Mouse (Mus musculus) common myeloid progenitor, adult 5-6 weeks (primary cell): ENCODE data around the gene B4galt5. TPM values are rescaled to one million over a fixed set of nuclear protein-coding genes. Genes with fewer than 3 reads are reported as not detected.

Experiments used
- ATAC-seq: replicated peaks from 2 replicates; pipeline ENCODE4 v1.8.0; 2016; ENCODE audit warnings: low read depth, mild to moderate bottlenecking, moderate TSS enrichment, inconsistent platforms; ENCODE audit not compliant: poor library complexity, severe bottlenecking
- total RNA-seq: library from RNA; stranded (forward); fragments of 200-1000, 187-1606 nt; gene quantifications from 2 replicates; pipeline ENCODE4 v1.2.3, GENCODE M21; 2017

B4galt5 gene
- total RNA-seq, 1 experiment from 2014 or later, result 5.8 TPM

DNA sequence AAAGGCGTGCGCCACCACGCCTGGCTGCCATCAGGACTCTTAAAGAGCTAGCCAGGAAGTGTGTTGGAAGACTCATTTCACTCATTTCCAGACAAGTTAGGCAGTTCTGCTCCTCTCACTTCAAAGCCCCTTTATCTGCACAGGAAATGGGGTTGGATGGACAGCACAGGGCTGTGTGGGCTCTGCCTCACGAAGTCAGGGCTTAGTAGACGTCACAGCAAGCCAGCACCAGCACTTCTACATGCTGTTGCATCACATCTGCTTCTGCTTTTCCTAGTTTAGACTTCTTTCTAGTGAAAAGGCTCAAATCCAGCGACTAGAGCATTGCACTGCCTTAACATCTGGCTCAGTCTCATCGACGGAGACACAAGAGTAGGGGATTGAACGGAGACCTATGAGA, 13.9 kb downstream of the B4galt5 start:
- ATAC-seq, result peak; percentile 96

DNA sequence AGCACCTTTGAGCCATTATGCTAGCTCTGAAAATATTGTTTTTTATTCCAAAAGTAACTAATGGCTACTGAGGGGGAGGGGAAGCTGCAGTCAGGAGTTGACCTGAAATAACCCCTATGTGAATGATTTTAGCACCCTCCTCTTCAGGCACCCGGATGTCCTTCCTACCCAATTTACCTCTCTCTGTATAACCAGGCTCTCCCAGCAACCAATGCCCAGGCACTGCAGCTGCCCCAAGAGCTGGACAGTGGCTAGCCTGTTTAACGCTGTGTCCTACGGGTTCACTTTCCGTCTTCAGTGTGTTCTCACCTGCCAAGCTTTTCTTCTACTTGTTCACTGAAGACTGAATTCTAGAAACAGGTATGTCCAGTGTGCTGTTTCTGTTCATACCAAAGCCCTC, 14.7 kb downstream of the B4galt5 start:
- no peak for ATAC-seq

DNA sequence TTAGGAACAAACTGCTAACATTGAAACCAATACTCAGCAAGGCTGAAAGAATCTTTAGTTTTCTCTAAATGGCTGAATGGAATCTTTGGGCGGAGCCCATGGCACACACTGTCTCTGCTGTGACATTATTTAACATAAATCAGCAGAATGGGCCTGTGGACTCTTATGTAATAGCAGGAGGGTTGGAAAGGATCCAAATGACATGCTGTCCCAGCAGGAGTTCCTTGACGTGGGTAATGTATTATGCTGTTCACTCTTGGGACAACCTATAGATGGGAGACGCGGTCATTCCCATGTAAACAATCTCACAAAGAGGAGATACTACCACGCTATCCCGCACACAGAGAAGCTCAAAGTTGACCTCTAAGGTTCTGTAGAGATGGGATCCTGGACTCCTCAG, 15.5 kb downstream of the B4galt5 start:
- ATAC-seq, result no peak

DNA sequence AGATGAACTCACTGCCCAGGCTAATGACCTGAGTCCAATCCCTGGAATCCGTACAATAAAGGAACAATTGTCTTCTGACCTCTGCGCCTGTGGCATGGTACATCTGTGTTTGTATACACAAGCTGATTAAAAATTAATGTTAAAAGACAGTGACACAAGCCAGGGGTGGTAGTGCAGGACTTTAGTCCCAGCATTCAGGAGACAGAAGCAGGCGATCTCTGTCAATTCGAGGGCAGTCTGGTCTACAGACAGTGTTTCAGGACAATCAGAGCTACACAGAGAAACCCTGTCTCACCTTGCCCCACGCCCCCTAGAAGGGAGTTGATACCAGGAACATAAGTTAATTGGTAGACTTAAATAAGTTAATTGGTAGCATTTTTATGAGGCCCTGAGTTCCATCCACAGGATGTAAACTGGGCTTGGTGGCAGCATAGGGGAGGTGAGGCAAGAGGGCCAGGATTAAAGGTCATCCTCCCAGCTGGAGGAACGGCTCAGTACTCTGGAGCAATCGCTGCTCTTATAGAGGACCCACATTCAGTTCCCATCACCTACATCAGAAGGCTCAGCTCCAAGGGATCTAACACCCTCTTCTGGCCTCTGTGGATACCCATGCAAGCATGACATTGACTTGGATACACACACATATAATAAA, 16.5 kb downstream of the B4galt5 start:
- ATAC-seq, result no peak

DNA sequence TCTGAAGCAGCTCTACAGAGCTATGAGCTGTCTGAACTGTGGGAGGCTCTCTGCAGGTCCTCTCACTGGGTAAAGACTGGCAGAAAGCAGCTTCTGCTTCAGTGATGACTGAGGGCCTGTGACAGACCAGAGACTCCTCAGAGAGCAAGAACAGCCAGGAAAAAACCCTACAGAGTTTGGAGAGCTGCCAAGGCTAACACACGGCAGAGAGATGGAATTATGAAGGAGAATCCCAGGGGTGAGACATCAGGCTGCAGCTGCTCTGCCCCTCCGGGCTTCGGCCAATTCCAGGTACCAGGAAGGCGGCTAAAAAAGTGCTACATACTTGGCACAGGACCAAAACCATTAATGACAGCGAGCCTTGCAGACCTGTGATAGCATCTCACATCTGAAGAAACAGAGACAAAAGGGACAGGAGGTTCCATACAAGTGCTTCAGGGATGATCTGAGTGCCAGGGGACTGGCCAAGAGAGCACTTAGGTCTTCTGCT, 17.5 kb downstream of the B4galt5 start:
- no peak for ATAC-seq

DNA sequence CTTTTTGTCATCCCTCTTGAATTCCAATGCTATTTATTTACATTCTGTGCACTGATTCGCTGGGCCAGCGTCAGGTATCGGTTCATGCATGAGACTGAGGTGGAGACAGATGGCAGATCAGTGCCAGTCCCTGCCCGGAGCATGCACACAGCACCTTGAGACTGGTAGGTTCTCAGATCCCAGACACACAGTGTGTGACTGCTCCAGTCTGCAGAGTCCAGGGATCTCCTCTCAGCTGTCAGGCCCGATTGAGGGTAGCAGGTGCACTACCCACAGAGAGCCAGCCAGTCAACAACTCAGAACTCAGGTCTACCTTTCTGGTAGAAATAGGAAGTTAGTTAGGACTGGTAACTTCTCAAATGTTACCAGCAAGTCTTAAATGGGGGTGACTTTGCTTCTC, 18.4 kb downstream of the B4galt5 start:
- no peak for ATAC-seq

DNA sequence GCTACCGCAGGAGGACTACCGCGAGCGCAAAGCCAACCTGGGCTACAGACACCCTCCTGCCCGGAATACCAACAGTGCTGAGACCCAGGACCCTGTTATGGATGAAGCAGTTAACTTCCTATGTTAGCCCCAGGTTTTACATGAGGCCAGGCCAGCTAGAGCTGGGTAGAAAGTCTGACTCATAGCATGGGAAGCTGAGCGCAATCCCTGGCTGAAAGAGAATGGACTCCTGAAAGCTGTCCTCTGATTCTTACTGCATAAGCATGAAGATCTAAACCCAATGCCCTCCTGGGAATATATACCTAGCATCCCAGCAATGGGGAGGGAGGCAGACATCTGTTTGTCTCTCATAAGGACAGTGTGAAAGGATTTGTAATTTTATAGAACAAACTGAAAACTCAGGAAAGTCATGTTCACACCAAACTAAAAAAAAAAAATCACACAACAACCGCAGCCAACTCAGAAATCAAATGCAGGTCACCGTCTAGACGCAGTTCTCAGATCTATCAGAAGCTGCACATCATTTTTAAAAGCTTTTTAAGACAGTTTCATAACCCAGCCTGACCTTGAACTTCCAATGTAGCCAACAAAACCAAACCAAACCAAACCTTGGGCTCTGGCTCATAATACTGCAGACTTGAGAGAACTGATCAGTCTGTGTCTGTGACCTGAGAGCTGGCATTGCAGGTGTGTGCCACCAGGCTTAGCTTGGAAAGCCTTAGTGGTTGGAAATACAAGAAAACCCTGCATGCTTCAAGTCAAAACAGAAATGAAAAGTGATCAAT, 19.3 kb downstream of the B4galt5 start:
- ATAC-seq, result no peak

DNA sequence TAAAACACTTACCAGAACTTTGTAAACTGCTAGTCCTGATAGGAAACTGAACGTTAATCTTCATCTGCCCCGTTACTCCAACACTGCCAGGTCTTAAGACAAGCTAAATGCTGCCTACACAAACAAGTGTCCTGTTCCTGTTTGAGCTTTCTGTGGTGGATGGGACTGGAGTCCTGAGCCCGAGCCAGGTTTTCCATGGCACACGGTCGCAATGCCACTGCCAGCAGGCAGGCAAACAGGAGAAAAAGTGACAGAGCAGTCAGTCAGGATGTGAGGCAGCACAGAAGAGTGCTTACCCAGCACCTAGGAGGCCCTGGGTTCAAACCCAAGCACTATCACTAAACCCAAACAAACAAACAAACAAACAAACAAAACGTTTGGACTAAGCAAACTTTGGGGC, 20.6 kb downstream of the B4galt5 start:
- ATAC-seq, result no peak

DNA sequence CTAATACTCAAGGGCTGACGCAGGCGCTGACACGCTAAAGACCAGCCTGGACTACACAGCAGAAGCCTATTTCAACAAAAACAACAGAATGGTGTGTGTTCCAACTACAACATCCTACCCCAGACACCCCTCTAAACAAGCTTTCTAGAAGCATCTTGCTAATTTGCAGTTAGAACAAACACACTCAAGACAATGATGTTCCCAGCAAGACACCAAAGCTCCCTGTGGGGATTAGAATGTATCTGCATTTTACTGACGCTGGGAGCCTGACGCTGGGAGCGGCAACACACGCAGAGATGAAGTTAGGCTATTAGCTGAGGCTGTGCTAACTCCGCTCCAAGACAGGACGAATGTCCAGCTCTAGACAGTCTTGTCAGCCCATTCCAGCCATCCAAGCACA, 22.4 kb downstream of the B4galt5 start:
- ATAC-seq, result no peak

DNA sequence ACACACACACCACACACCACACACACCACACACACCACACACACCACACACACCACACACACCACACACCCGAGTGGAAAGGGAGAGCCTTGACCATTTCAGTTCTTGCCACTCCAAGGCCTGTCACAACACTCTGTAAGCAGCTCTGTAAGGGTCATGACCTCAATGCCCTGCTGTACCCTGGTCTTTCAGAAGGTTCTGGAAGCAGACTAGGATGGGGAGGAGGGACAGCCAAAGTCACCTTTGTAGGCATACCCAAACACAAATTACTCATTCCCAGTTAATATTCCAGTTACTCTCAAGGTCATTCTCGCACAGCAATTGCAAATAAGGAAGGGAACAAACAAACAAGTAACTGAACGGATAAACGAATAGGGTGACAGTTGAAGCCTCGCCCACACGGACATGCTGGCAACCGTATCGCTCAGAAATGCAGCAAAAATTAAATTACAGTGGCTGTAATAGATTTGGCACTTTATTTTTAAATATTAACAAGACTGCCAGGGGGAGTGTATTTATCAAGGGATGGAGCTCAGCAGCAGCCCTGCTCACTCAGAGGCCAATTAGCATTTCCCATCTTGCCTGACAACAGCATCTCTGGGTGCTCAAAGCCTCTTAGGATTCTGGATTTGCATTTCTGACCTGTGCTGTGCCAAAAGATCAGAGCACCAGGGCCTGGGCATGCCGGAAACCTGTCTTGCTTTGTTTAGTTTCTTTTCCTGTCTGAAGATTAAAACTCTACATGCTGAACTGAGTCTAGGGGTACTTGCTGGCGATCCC, 24.6 kb downstream of the B4galt5 start:
- ATAC-seq, result no peak

DNA sequence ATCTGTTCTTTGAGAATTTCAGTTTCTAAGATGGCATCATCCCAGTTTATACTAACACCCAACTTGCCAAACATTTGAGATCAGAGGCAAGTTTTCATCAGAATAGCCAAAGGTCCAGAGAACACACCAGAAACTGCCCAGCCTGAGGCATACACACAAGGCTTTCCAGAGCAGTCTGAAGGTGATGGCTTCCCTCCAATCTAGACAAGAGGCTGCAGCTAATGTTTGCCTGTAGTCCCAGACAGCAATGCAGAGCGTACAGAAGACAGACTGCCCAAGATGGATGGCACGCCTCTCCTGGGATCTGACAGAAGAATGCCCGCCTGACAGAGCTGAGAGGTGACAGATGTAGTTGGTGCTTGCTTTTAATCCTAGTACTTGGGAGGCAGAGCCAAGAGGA, 25.9 kb downstream of the B4galt5 start:
- no peak for ATAC-seq

DNA sequence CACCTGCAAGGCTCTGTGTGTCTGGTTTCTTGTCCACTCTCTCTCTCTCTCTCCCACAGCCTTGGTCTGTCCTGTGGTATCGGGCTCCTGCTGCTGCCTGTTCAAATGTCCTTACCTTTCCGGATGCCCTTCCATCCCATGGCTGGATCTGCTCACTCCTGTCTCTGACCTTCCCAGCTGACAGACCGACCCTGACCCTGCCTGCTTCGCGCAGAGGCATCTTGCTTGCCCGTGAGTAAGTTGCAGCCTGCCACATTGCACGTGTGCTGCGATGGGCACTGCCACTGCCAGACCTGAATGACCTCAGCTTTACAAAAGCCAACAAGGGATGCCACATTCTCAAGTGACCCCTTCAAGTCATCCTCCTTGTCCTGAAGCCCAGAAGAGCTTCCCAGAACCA, 27.6 kb downstream of the B4galt5 start:
- no peak for ATAC-seq

DNA sequence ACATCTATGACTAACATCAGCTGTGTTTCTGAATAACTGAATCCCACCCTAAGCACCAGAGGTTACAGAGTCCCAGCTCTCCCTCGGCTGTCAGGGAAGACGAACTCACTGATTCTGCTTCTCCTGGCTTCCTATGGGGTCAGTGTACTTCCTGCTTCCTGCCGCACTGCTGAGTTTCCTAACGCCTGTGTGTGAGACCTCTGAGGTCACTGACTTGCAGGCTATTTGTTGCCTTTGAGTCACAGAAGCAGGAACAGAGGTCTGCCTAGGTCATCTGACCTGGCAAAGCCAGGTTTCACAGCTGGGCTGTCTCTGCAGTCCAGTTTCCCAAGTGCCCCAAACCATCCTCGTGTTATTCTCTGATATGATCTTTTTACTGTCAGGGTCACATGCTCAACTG, 30.0 kb downstream of the B4galt5 start:
- ATAC-seq, result peak; percentile 88

DNA sequence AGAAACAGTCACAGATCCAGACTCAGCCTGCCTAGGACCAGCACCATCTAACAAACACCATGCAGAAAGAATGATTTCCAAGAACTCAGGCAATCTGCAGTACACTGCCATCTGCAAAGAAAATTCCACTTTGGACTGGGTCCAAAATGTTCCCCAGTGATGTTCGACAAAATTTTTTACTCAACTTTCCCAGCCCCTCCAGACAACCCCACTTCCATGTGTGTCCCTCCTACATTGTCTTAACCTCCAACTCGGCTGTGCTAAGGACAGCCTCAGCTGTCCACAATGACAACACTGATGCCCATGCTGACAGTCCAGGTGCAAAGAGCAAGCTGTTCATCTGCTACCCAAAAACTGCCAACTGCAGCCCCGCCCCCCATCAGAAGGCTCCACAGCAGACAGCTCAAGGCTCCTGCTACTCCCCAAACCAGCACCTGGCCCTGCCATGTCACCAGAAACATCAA, 32.2 kb downstream of the B4galt5 start:
- ATAC-seq, result no peak

DNA sequence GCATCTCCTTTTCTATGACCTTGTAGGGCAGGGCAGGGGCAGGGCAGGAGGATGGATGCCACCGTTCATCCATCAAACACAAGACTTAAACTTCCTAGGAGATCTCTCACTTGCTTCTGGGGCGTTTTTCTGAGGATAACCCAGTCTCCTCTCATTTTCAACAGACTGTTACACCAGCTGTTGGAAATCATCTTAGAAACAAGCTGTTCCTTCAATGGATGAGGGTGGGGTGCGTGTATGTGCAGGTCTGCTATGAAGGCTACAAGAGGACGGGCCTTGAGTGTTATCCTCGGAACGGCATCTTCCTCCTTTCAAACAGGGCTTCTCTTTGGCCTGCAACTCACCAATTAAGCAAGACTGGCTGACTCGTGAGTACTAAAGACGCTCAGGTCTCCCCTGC, 34.5 kb downstream of the B4galt5 start:
- ATAC-seq, result no peak

DNA sequence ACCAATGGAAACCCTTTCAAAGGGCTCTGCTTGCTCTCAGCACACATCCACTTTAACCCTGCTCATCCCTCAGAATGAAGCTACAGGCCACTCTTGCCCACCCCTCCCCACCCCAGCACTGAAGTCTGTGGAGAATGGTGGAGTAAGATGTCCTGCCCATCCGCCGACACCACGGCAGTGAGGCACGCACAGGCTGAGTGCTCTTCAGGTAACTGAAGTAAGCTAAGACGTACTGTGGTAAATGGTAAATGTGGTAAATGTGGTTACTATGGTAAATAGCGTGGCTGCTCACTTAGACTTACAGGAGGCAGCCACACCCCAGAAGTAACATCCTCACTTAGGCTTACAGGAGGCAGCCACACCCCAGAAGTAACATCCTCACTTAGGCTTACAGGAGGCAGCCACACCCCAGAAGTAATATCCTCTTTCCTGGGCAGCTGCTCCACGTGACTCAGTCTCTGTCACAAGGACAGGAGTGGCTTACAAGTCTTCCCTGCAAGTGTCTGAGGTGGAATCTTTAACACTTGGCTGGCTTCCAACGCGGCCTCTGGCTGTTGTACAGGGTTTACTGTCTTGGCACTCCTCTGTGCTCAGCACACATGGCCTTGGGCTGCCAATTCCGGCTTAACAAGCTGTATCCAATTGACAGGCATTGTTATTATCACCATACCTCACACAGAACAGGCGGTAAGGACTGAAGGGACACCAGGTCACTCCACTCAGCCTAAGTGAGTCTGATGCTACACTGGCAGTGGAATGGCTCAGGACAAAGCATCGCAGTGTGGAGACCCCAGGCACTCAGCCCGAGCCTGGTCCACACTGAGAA, 35.3 kb downstream of the B4galt5 start:
- ATAC-seq, result peak; percentile 91

DNA sequence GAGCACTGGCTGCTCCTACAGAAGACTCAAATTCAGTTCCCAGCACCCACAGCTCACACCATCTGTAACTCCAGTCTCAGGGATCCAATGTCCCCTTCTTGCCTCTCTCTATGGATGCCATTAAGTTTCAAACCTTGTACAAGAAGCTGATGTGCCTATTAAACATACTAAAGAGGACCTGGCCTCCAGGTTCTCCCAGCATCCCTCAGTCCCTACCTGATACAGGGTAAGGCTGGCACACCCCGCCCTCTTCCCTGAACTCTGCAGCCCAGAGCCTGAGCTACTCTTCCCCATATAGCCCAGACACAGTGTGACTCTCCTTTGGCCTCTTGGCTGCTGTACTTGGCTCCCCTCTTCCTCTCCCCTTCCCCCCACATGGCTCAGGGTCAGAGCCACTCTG, 38.9 kb downstream of the B4galt5 start:
- ATAC-seq, result no peak

DNA sequence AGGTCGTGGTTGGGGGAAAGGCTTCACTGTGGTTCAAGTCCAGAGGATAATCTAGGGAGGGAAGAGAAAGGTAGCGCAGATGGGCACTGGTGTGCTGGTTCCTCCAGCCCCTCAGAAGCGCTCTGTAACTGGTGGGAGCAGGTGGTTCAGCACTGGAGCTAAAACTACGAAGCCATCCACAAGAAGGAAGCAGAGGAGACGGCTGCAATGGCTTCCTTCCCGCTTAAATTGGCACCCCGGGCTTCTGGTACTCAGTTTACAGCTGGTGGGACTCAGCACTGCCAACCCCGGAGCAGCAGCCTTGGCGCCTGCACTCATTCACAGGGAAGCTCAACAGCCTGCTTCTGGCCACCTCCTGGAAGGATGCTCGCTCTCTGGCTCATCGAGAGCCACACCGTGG, 39.7 kb downstream of the B4galt5 start:
- no peak for ATAC-seq

DNA sequence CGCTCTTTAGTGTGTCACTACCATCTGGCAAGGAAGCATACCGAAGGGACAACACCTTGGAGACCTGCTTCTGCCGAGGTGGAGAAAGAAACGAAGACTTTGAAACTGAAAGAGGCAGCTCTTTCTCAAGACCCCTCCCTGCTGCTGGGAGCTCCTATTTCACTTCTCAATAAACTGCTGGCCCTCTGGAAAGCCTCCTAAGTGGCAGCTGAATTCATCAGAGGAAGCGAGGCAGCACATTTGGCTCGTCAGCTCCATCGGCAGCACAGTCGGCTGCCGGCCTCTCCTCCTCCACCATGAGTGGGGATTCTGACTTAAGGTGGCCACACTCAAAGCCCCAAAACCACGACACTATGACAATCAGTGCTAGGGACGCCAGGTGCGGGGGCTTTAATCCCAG, 41.3 kb downstream of the B4galt5 start:
- no peak for ATAC-seq
